In the genomic region with DNA sequence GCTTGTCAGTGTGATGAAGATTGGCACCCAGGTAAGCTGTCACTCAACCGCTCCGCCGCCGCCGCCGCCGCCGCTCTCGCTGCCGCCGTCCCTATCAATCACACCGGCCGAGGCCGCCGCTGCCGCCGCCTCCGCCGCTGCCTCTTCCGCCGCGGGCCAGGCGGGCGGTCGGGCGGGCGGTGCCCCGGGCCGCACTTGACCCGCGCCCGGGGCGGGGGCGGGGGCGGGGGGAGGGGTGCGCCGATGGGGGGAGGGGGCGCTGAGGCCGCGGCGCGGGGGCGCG, we compare ENCODE assay signal across 8 mouse cellular contexts. TPM values are rescaled to one million over a fixed set of nuclear protein-coding genes. Genes with fewer than 3 reads are reported as not detected.
DNase-seq lines count a peak whose midpoint lies in the region; ATAC-seq and TF ChIP-seq lines count a peak whose summit lies in the region.

No protein-coding gene starts in this region.

- DNase-seq in heart, adult 18-20 months, result no peak
- no peak for DNase-seq in frontal cortex, adult 2 months (ENCODE audit: extremely low spot score in 1 of 2, low spot score in 1 of 2)
- no peak for DNase-seq in layer of hippocampus, postnatal 14 days (ENCODE audit: low spot score in 2 of 2)
- no peak for DNase-seq in adrenal gland, adult 2 months

- H3K4me2 ChIP-seq in heart, embryonic 14.5 days (ENCODE audit: low read length), result peak overlapping the region; percentile 91
- H3K4me2 ChIP-seq in forebrain, embryonic 15.5 days (replicated peaks), result peak overlapping the region; percentile 84
- H3K4me2 ChIP-seq in liver, embryonic 16.5 days (ENCODE audit: low read depth, low read length), result peak overlapping the region; percentile 92

- no peak for ATAC-seq in heart, embryonic 14.5 days (ENCODE audit: insufficient number of reproducible peaks, insufficient read depth, low FRiP score, low read depth)
- ATAC-seq in forebrain, embryonic 15.5 days (replicated peaks), result no peak
- ATAC-seq in liver, embryonic 16.5 days (ENCODE audit: low read depth), result no peak

- peak overlapping the region; percentile 89 to 98 for H3K27ac ChIP-seq in heart, embryonic 14.5 days (replicated peaks in 1 of 2; ENCODE audit: control insufficient read depth in 1 of 2, insufficient read depth in 1 of 2, low read depth in 2 of 2, low read length in 2 of 2)
- H3K27ac ChIP-seq in ES-Bruce4 (ENCODE audit: insufficient read depth, low read length), result no peak overlapping the region
- H3K27ac ChIP-seq in forebrain, embryonic 15.5 days (replicated peaks), result peak overlapping the region; percentile 99
- H3K27ac ChIP-seq in liver, embryonic 16.5 days (ENCODE audit: low read length), result peak overlapping the region; percentile 96

- peak overlapping the region; percentile 85 to 99 for H3K4me3 ChIP-seq in heart, embryonic 14.5 days (ENCODE audit: control insufficient read depth in 1 of 2, insufficient read depth in 1 of 2, low read depth in 1 of 2, low read length in 2 of 2)
- peak overlapping the region; percentile 94 for H3K4me3 ChIP-seq in ES-Bruce4 (ENCODE audit: low read depth, low read length)
- H3K4me3 ChIP-seq in forebrain, embryonic 15.5 days, result peak overlapping the region; percentile 78
- H3K4me3 ChIP-seq in liver, embryonic 16.5 days (ENCODE audit: low read depth, low read length), result peak overlapping the region; percentile 89

- H3K9ac ChIP-seq in heart, embryonic 14.5 days (ENCODE audit: low read length), result peak overlapping the region; percentile 94
- peak overlapping the region; percentile 98 for H3K9ac ChIP-seq in ES-Bruce4 (ENCODE audit: low read depth, poor library complexity, severe bottlenecking)
- peak overlapping the region; percentile 89 for H3K9ac ChIP-seq in forebrain, embryonic 15.5 days (replicated peaks)
- H3K9ac ChIP-seq in liver, embryonic 16.5 days (ENCODE audit: low read depth, low read length), result peak overlapping the region; percentile 93

- H3K9me3 ChIP-seq in heart, embryonic 14.5 days (ENCODE audit: control insufficient read depth, low read length), result no peaks in the 10 kb centered on the region
- H3K9me3 ChIP-seq in ES-Bruce4 (replicated peaks; ENCODE audit: control insufficient read depth, insufficient read depth, low read length, poor library complexity, severe bottlenecking), result no peaks in the 10 kb centered on the region
- no peaks in the 10 kb centered on the region for H3K9me3 ChIP-seq in forebrain, embryonic 15.5 days
- H3K9me3 ChIP-seq in liver, embryonic 16.5 days (replicated peaks; ENCODE audit: control insufficient read depth, low read length), result no peaks in the 10 kb centered on the region

- TF ChIP-seq POLR2A in ES-Bruce4 (IDR thresholded peaks at IDR 0.05; ENCODE audit: insufficient read depth, low read length), result no peak

- H3K36me3 ChIP-seq in heart, embryonic 14.5 days (ENCODE audit: control insufficient read depth, insufficient read depth, low read length), result peaks cover 7% of the 10 kb centered on the region; the same call in 1 of the 2 replicates
- no peaks in the 10 kb centered on the region for H3K36me3 ChIP-seq in ES-Bruce4 (ENCODE audit: control insufficient read depth, insufficient read depth, low read length, poor library complexity, severe bottlenecking)
- no peaks in the 10 kb centered on the region for H3K36me3 ChIP-seq in forebrain, embryonic 15.5 days
- no peaks in the 10 kb centered on the region for H3K36me3 ChIP-seq in liver, embryonic 16.5 days (ENCODE audit: control insufficient read depth, insufficient read depth)

- no peak for TF ChIP-seq EP300 in ES-Bruce4 (IDR thresholded peaks at IDR 0.05; ENCODE audit: insufficient read depth, low read depth, low read length)

- no peak for TF ChIP-seq CTCF in ES-Bruce4 (IDR thresholded peaks at IDR 0.05; ENCODE audit: low read depth, low read length)

- no peaks in the 10 kb centered on the region for H3K27me3 ChIP-seq in heart, embryonic 14.5 days (ENCODE audit: control insufficient read depth, insufficient read depth, low read length)
- H3K27me3 ChIP-seq in ES-Bruce4 (ENCODE audit: control insufficient read depth, insufficient read depth, low read length, poor library complexity, severe bottlenecking), result no peaks in the 10 kb centered on the region
- no peaks in the 10 kb centered on the region for H3K27me3 ChIP-seq in forebrain, embryonic 15.5 days
- no peaks in the 10 kb centered on the region for H3K27me3 ChIP-seq in liver, embryonic 16.5 days (ENCODE audit: control insufficient read depth, insufficient read depth, low read depth, low read length)

- H3K4me1 ChIP-seq in heart, embryonic 14.5 days (ENCODE audit: control insufficient read depth in 2 of 2, insufficient read depth in 2 of 2, low read length in 2 of 2), result peaks cover 19 to 30% of the 10 kb centered on the region in 2 experiments
- peaks cover 2% of the 10 kb centered on the region for H3K4me1 ChIP-seq in ES-Bruce4 (ENCODE audit: control insufficient read depth, insufficient read depth, low read length)
- H3K4me1 ChIP-seq in forebrain, embryonic 15.5 days, result peaks cover 47% of the 10 kb centered on the region
- peaks cover 34% of the 10 kb centered on the region for H3K4me1 ChIP-seq in liver, embryonic 16.5 days (ENCODE audit: control insufficient read depth, low read depth, low read length)

- WGBS in heart, embryonic 14.5 days, result 1% methylated on average over 34 of the region's 44 CpGs
- under 1% methylated on average over 26 of the region's 44 CpGs for WGBS in forebrain, embryonic 15.5 days
- WGBS in liver, embryonic 16.5 days (ENCODE audit: insufficient replicate concordance), result 1% methylated on average over 27 of the region's 44 CpGs

RNA-seq across cellular contexts. Expression of a gene that starts 0.3 kb away (rescaled TPM):
- 19.1 and 19.4 TPM in 2 replicates for polyA plus RNA-seq in heart, embryonic 14.5 days (2014; fragmentation: Nextera tagmentation; extraction: Ambion mirVana)
- total RNA-seq in heart, adult 18-20 months (2021), result 10 to 100 TPM; 10.6 to 12.7 TPM
- 42.7 and 52.9 TPM in 2 replicates for polyA plus RNA-seq in ES-Bruce4 (2011; ENCODE audit: insufficient read depth, insufficient read length, low read depth, missing spikeins)
- 31.3 and 33.2 TPM in 2 replicates for polyA plus RNA-seq in forebrain, embryonic 15.5 days (2015; fragmentation: Nextera tagmentation; extraction: Ambion mirVana)
- 10.3 and 11.0 TPM in 2 replicates for polyA plus RNA-seq in liver, embryonic 16.5 days (2015; fragmentation: Nextera tagmentation; extraction: Ambion mirVana)
- polyA plus RNA-seq in frontal cortex, adult 2 months (2012; rRNA removed), result 27.2 and 31.0 TPM in 2 replicates
- 10 to 100 TPM; 15.3 to 18.9 TPM for total RNA-seq in layer of hippocampus, postnatal 14 days (2021)
- 10 to 100 TPM; 20.6 to 24.3 TPM for total RNA-seq in adrenal gland, adult 2 months (2021)
- 12.0 and 17.2 TPM in 2 replicates for polyA plus RNA-seq in adrenal gland, adult 2 months (2012; rRNA removed)

RNA-seq across cellular contexts. Expression of a gene that starts 44.9 kb away (rescaled TPM):
- polyA plus RNA-seq in heart, embryonic 14.5 days (2014; fragmentation: Nextera tagmentation; extraction: Ambion mirVana), result 748 and 805 TPM in 2 replicates
- total RNA-seq in heart, adult 18-20 months (2021), result 1,000 to 10,000 TPM; 1,409 to 1,497 TPM
- polyA plus RNA-seq in ES-Bruce4 (2011; ENCODE audit: insufficient read depth, insufficient read length, low read depth, missing spikeins), result 116 and 122 TPM in 2 replicates
- polyA plus RNA-seq in forebrain, embryonic 15.5 days (2015; fragmentation: Nextera tagmentation; extraction: Ambion mirVana), result 334 and 349 TPM in 2 replicates
- 169 and 174 TPM in 2 replicates for polyA plus RNA-seq in liver, embryonic 16.5 days (2015; fragmentation: Nextera tagmentation; extraction: Ambion mirVana)
- polyA plus RNA-seq in frontal cortex, adult 2 months (2012; rRNA removed), result 313 and 363 TPM in 2 replicates
- 100 to 1,000 TPM; 319 to 320 TPM for total RNA-seq in layer of hippocampus, postnatal 14 days (2021)
- total RNA-seq in adrenal gland, adult 2 months (2021), result 100 to 1,000 TPM; 472 to 552 TPM
- 84.6 and 101 TPM in 2 replicates for polyA plus RNA-seq in adrenal gland, adult 2 months (2012; rRNA removed)

RNA-seq across cellular contexts. Expression of a gene that starts 45.0 kb away (rescaled TPM):
- polyA plus RNA-seq in heart, embryonic 14.5 days (2014; fragmentation: Nextera tagmentation; extraction: Ambion mirVana), result 16.7 and 17.9 TPM in 2 replicates
- 1 to 10 TPM; 5.8 to 6.5 TPM for total RNA-seq in heart, adult 18-20 months (2021)
- polyA plus RNA-seq in ES-Bruce4 (2011; ENCODE audit: insufficient read depth, insufficient read length, low read depth, missing spikeins), result 24.0 and 25.0 TPM in 2 replicates
- polyA plus RNA-seq in forebrain, embryonic 15.5 days (2015; fragmentation: Nextera tagmentation; extraction: Ambion mirVana), result 40.3 and 41.5 TPM in 2 replicates
- 15.8 and 16.4 TPM in 2 replicates for polyA plus RNA-seq in liver, embryonic 16.5 days (2015; fragmentation: Nextera tagmentation; extraction: Ambion mirVana)
- polyA plus RNA-seq in frontal cortex, adult 2 months (2012; rRNA removed), result 24.8 and 30.3 TPM in 2 replicates
- total RNA-seq in layer of hippocampus, postnatal 14 days (2021), result 10 to 100 TPM; 24.7 to 29.8 TPM
- total RNA-seq in adrenal gland, adult 2 months (2021), result 10 to 100 TPM; 15.8 to 19.1 TPM
- polyA plus RNA-seq in adrenal gland, adult 2 months (2012; rRNA removed), result 35.0 and 41.2 TPM in 2 replicates
